Mouse (Mus musculus) heart, embryonic 16.5 days (tissue): ENCODE measurements around the gene Rgl2. TPM values are rescaled to one million over a fixed set of nuclear protein-coding genes. Genes with fewer than 3 reads are reported as not detected.

Source experiments
- ATAC-seq: fragments of 200-750 bp; cut with Nextera tagmentation; replicated peaks from 2 replicates; pipeline ENCODE4 v1.8.0; 2017; ENCODE audit warnings: moderate number of reproducible peaks; ENCODE audit not compliant: insufficient read depth, low FRiP score; ENCODE audit errors: extremely low read depth
- H3K27ac ChIP-seq: fragments of 300-500 bp; sonication (generic); 2 replicates; pipeline ENCODE4 v1.5.1; 2014; ENCODE audit warnings: mild to moderate bottlenecking, low read length, control low read depth, moderate library complexity
- H3K27me3 ChIP-seq: fragments of 300-500 bp; sonication (generic); 2 replicates; pipeline ENCODE4 v1.6.1; 2014; ENCODE audit warnings: low read length, mixed read lengths; ENCODE audit not compliant: control insufficient read depth, insufficient read depth
- H3K36me3 ChIP-seq: fragments of 300-500 bp; sonication (generic); 2 replicates; pipeline ENCODE4 v1.6.1; 2014; ENCODE audit not compliant: control insufficient read depth, insufficient read depth
- H3K4me1 ChIP-seq: fragments of 300-500 bp; sonication (generic); 2 replicates; pipeline ENCODE4 v1.6.1; 2014; ENCODE audit warnings: low read length, mixed read lengths; ENCODE audit not compliant: control insufficient read depth, insufficient read depth
- H3K4me2 ChIP-seq: fragments of 300-500 bp; sonication (generic); 2 replicates; pipeline ENCODE4 v1.6.1; 2014; ENCODE audit warnings: low read depth, mild to moderate bottlenecking, control low read depth, low read length
- H3K4me3 ChIP-seq: fragments of 300-500 bp; sonication (generic); 2 replicates; pipeline ENCODE4 v1.5.1; 2014; ENCODE audit warnings: mild to moderate bottlenecking, control low read depth, low read length
- H3K9ac ChIP-seq: fragments of 300-500 bp; sonication (generic); 2 replicates; pipeline ENCODE4 v1.6.1; 2014; ENCODE audit warnings: low read length, control low read depth
- H3K9me3 ChIP-seq: fragments of 300-500 bp; sonication (generic); replicated peaks from 2 replicates; pipeline ENCODE4 v1.6.1; 2016; ENCODE audit warnings: low read length; ENCODE audit not compliant: control insufficient read depth
- WGBS: fragments of 180-500 bp; shearing (Covaris S2); extraction: QIAGEN DNeasy Blood & Tissue Kit; methylation state at CpG from one replicate; pipeline ENCODE4 v1.1.7; 2014; 5-methylcytosine and 5-hydroxymethylcytosine counted together
- polyA plus RNA-seq: library from polyadenylated mRNA; unstranded; fragments of >200 nt; fragmentation: Nextera tagmentation; extraction: Ambion mirVana; gene quantifications from 2 replicates; pipeline ENCODE4 v1.2.1, GENCODE M21; 2015

Rgl2 gene
- polyA plus RNA-seq, 1 experiment from 2014 or later: 40.8 TPM

- Histone ChIP-seq H3K4me2 (peak overlapping the region; percentile 97), H3K27me3 (no peaks in the 10 kb centered on the region), H3K4me3 (peak overlapping the region; percentile 64), H3K36me3 (peaks cover 8% of the 10 kb centered on the region), H3K9me3 (no peaks in the 10 kb centered on the region), H3K9ac (peak overlapping the region; percentile 79), H3K27ac (no peak overlapping the region), H3K4me1 (peaks cover 16% of the 10 kb centered on the region)
- WGBS: 55% methylated on average over 21 of the region's 21 CpGs
- no peak for ATAC-seq
Measured at GRCm38 (mm10) chr17:33928251-33928947, 944 bp upstream of the Rgl2 start.

GRCm38 (mm10) chr17:33930280-33931158 is 1.2 kb downstream of the Rgl2 start:
- Histone ChIP-seq H3K9me3 (no peaks in the 10 kb centered on the region), H3K36me3 (peaks cover 16% of the 10 kb centered on the region), H3K4me1 (peaks cover 16% of the 10 kb centered on the region), H3K4me2 (peak overlapping the region; percentile 97), H3K27me3 (no peaks in the 10 kb centered on the region), H3K27ac (peak overlapping the region; percentile 100), H3K9ac (peak overlapping the region; percentile 79), H3K4me3 (peak overlapping the region; percentile 64)
- ATAC-seq: peak; percentile 5; the same call in 1 of the 2 replicates
- WGBS: under 1% methylated on average over 45 of the region's 45 CpGs

GRCm38 (mm10) chr17:33931159-33931866 is 2.0 kb downstream of the Rgl2 start:
- Histone ChIP-seq H3K4me3 (peak overlapping the region; percentile 64), H3K4me1 (peaks cover 16% of the 10 kb centered on the region), H3K9ac (peak overlapping the region; percentile 79), H3K36me3 (peaks cover 22% of the 10 kb centered on the region), H3K9me3 (no peaks in the 10 kb centered on the region), H3K4me2 (peak overlapping the region; percentile 97), H3K27ac (no peak overlapping the region), H3K27me3 (no peaks in the 10 kb centered on the region)
- 51% methylated on average over 18 of the region's 18 CpGs for WGBS
- no peak for ATAC-seq

- Histone ChIP-seq H3K9ac (no peak overlapping the region), H3K27me3 (no peaks in the 10 kb centered on the region), H3K4me2 (no peak overlapping the region), H3K4me1 (peaks cover 16% of the 10 kb centered on the region), H3K36me3 (peaks cover 23% of the 10 kb centered on the region), H3K4me3 (no peak overlapping the region), H3K9me3 (no peaks in the 10 kb centered on the region), H3K27ac (no peak overlapping the region)
- 91% methylated on average over 11 of the region's 11 CpGs for WGBS
- ATAC-seq: no peak
Measured at GRCm38 (mm10) chr17:33931947-33932346, 2.6 kb downstream of the Rgl2 start.

GRCm38 (mm10) chr17:33932448-33932847 is 3.1 kb downstream of the Rgl2 start:
- no peak overlapping the region for H3K4me3 ChIP-seq
- peaks cover 23% of the 10 kb centered on the region for H3K36me3 ChIP-seq
- H3K9me3 ChIP-seq: no peaks in the 10 kb centered on the region
- H3K4me1 ChIP-seq: peaks cover 16% of the 10 kb centered on the region
- 92% methylated on average over 14 of the region's 14 CpGs for WGBS
- H3K9ac ChIP-seq: no peak overlapping the region
- H3K4me2 ChIP-seq: no peak overlapping the region
- no peak for ATAC-seq
- H3K27me3 ChIP-seq: no peaks in the 10 kb centered on the region
- H3K27ac ChIP-seq: no peak overlapping the region

- 91% methylated on average over 15 of the region's 15 CpGs for WGBS
- no peak for ATAC-seq
Measured at GRCm38 (mm10) chr17:33932970-33933369, 3.6 kb downstream of the Rgl2 start.

GRCm38 (mm10) chr17:33935422-33936055 is 6.2 kb downstream of the Rgl2 start:
- no peak for ATAC-seq
- peaks cover 23% of the 10 kb centered on the region for H3K36me3 ChIP-seq
- 86% methylated on average over 21 of the region's 21 CpGs for WGBS

More at GRCm38 (mm10) chr17:33932970-33933369, 3.6 kb downstream of the Rgl2 start:
- no peaks in the 10 kb centered on the region for H3K27me3 ChIP-seq
- no peak overlapping the region for H3K4me2 ChIP-seq
- H3K4me3 ChIP-seq: no peak overlapping the region
- H3K27ac ChIP-seq: no peak overlapping the region
- no peak overlapping the region for H3K9ac ChIP-seq
- peaks cover 16% of the 10 kb centered on the region for H3K4me1 ChIP-seq
- H3K9me3 ChIP-seq: no peaks in the 10 kb centered on the region
- peaks cover 23% of the 10 kb centered on the region for H3K36me3 ChIP-seq

GRCm38 (mm10) chr17:33936993-33937392 is 7.7 kb downstream of the Rgl2 start:
- H3K36me3 ChIP-seq: peaks cover 23% of the 10 kb centered on the region
- no peak overlapping the region for H3K27ac ChIP-seq
- no peak overlapping the region for H3K4me3 ChIP-seq
- no peak overlapping the region for H3K4me2 ChIP-seq
- peaks cover 15% of the 10 kb centered on the region for H3K4me1 ChIP-seq
- H3K9me3 ChIP-seq: no peaks in the 10 kb centered on the region
- H3K9ac ChIP-seq: no peak overlapping the region
- H3K27me3 ChIP-seq: no peaks in the 10 kb centered on the region
- WGBS: 79% methylated on average over 15 of the region's 15 CpGs
- ATAC-seq: no peak

More at GRCm38 (mm10) chr17:33935422-33936055, 6.2 kb downstream of the Rgl2 start:
- no peaks in the 10 kb centered on the region for H3K9me3 ChIP-seq
- no peak overlapping the region for H3K4me2 ChIP-seq
- no peak overlapping the region for H3K27ac ChIP-seq
- peaks cover 15% of the 10 kb centered on the region for H3K4me1 ChIP-seq
- H3K9ac ChIP-seq: no peak overlapping the region
- H3K27me3 ChIP-seq: no peaks in the 10 kb centered on the region
- H3K4me3 ChIP-seq: no peak overlapping the region
